Mouse (Mus musculus) adrenal gland, postnatal 0 days (tissue): ENCODE data around the gene Ccl9. TPM values are rescaled to one million over a fixed set of nuclear protein-coding genes. Genes with fewer than 3 reads are reported as not detected.

Experiments
- polyA plus RNA-seq: library from polyadenylated mRNA; unstranded; fragments of >200 nt; fragmentation: Nextera tagmentation; extraction: Ambion mirVana; gene quantifications from 2 replicates; pipeline ENCODE4 v1.2.1, GENCODE M21; 2015

Gene Ccl9
- 23.0 and 30.6 TPM in 2 replicates for polyA plus RNA-seq

GRCm38 (mm10) chr11:83578186-83578760 is at the start of gene Ccl9:
TSS of gene Ccl9 (minus strand) at chr11:83578636.

GRCm38 (mm10) chr11:83592853-83593252 is 14.4 kb upstream of the Ccl9 start, which contains the start of gene Ccl6:
TSS of gene Ccl6 (minus strand) at chr11:83593087.

GRCm38 (mm10) chr11:83530360-83530759 is 48.1 kb downstream of the Ccl9 start, which contains the start of gene Ccl5:
TSS of gene Ccl5 (minus strand) at chr11:83530518.

Other genes with a start within 250 kb of the Ccl9 start
- gene Rasl10b, start 169.5 kb downstream of the Ccl9 start, polyA plus RNA-seq = 4.4 and 5.9 TPM in 2 replicates
- 0.08 TPM in 1 of 2 replicates, not detected in the other for gene Gas2l2, start 149.2 kb downstream of the Ccl9 start, polyA plus RNA-seq
- gene 1700020L24Rik, start 141.0 kb downstream of the Ccl9 start, polyA plus RNA-seq = 0.80 and 1.2 TPM in 2 replicates
- 1.9 and 3.2 TPM in 2 replicates for gene Mmp28, start 115.6 kb downstream of the Ccl9 start, polyA plus RNA-seq
- gene Taf15, start 105.5 kb downstream of the Ccl9 start, polyA plus RNA-seq = 4.9 and 6.5 TPM in 2 replicates
- gene Heatr9, start 56.5 kb downstream of the Ccl9 start, polyA plus RNA-seq = not detected in 2 replicates
- 1.9 and 4.3 TPM in 2 replicates for gene Ccl5, start 48.1 kb downstream of the Ccl9 start, polyA plus RNA-seq
- gene Ccl6, start 14.5 kb upstream of the Ccl9 start, polyA plus RNA-seq = 76.3 and 108 TPM in 2 replicates
- gene Rpl9-ps1, start 67.0 kb upstream of the Ccl9 start, polyA plus RNA-seq = not detected in 2 replicates
- 1.1 and 1.5 TPM in 2 replicates for gene Ccl3, start 70.7 kb upstream of the Ccl9 start, polyA plus RNA-seq
- gene Ccl4, start 83.9 kb upstream of the Ccl9 start, polyA plus RNA-seq = 2.0 and 2.8 TPM in 2 replicates
- gene Wfdc17, start 125.4 kb upstream of the Ccl9 start, polyA plus RNA-seq = 25.4 and 59.9 TPM in 2 replicates
- 1.3 and 2.7 TPM in 2 replicates for gene Wfdc18, start 130.4 kb upstream of the Ccl9 start, polyA plus RNA-seq
- gene Wfdc21, start 168.3 kb upstream of the Ccl9 start, polyA plus RNA-seq = 6.7 and 13.8 TPM in 2 replicates
- gene Heatr6, start 175.1 kb upstream of the Ccl9 start, polyA plus RNA-seq = 11.0 and 13.4 TPM in 2 replicates